Comparison of ENCODE assay signal across 26 mouse cellular contexts in the genomic region with DNA sequence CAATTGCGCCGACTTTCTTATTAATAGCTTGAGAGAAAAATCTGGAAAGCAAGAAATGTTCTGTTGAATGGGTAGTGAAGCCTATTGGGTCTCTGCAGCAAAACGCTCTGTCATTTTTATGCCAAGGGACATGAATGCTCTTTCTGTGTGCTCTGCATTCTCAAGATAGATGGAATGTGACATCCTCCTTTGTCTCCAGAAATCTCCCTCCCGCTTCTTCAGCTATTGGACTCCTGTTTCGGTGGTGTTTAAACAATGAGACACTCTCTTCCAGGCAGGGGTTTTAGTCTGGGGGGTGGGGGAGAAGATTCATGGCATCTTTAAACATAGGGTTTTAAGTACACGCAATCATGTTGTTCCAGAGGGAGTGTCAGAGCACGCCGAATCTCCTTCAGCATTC.
DNase-seq lines count a peak whose midpoint lies in the region; ATAC-seq lines count a peak whose summit lies in the region.
"Had no signal": no experiment of that assay in that cellular context is flagged by ENCODE, and none has a peak within 500 bp of the region (broad histone marks: within the 10 kb centered on the region; RNA-seq: fewer than 3 reads in every experiment).

No protein-coding gene starts in this region.

- H3K27me3 ChIP-seq in hindbrain, embryonic 11.5 days (ENCODE audit: control insufficient read depth, insufficient read depth, low read length): no peaks in the 10 kb centered on the region
- H3K27me3 ChIP-seq in hindbrain, embryonic 13.5 days: no peaks in the 10 kb centered on the region
- H3K27me3 ChIP-seq in midbrain, embryonic 14.5 days (ENCODE audit: control insufficient read depth, insufficient read depth, low read length): no peaks in the 10 kb centered on the region
- no peaks in the 10 kb centered on the region for H3K27me3 ChIP-seq in midbrain, embryonic 13.5 days
- H3K27me3 ChIP-seq: embryonic facial prominence, embryonic 13.5 days; kidney, embryonic 15.5 days; limb, embryonic 12.5 days; lung, embryonic 15.5 days had no signal

- WGBS in hindbrain, embryonic 11.5 days: 41% methylated on average over 8 of the region's 8 CpGs
- 27% methylated on average over 8 of the region's 8 CpGs for WGBS in hindbrain, embryonic 13.5 days
- 33% methylated on average over 8 of the region's 8 CpGs for WGBS in midbrain, embryonic 14.5 days
- WGBS in midbrain, embryonic 13.5 days: 45% methylated on average over 8 of the region's 8 CpGs

- no peaks in the 10 kb centered on the region for H3K9me3 ChIP-seq in hindbrain, embryonic 11.5 days (ENCODE audit: control insufficient read depth, low read length)
- H3K9me3 ChIP-seq in hindbrain, embryonic 13.5 days: no peaks in the 10 kb centered on the region
- H3K9me3 ChIP-seq in midbrain, embryonic 14.5 days (ENCODE audit: control insufficient read depth, low read length): no peaks in the 10 kb centered on the region
- H3K9me3 ChIP-seq in midbrain, embryonic 13.5 days: 0 out of 2 replicates have a peak, but pooled peaks cover 1% of the 10 kb centered on the region
- H3K9me3 ChIP-seq: kidney, embryonic 15.5 days; limb, embryonic 12.5 days; lung, embryonic 15.5 days had no signal

- H3K4me2 ChIP-seq in hindbrain, embryonic 11.5 days (replicated peaks; ENCODE audit: low read depth, low read length): no peak overlapping the region
- no peak overlapping the region for H3K4me2 ChIP-seq in hindbrain, embryonic 13.5 days
- H3K4me2 ChIP-seq in midbrain, embryonic 14.5 days (ENCODE audit: low read length): no peak overlapping the region
- H3K4me2 ChIP-seq in midbrain, embryonic 13.5 days (replicated peaks): no peak overlapping the region
- H3K4me2 ChIP-seq: embryonic facial prominence, embryonic 13.5 days; heart, embryonic 11.5 days; kidney, embryonic 15.5 days; limb, embryonic 12.5 days; liver, embryonic 11.5 days; lung, embryonic 15.5 days had no signal

- peak; percentile 26 for DNase-seq in hindbrain, embryonic 11.5 days (ENCODE audit: low spot score)
- DNase-seq in midbrain, embryonic 14.5 days: peak; percentile 26
- peak; percentile 34 for DNase-seq in embryo, embryonic 10.5 days (ENCODE audit: low spot score)
- DNase-seq in retina, embryonic 14.5 days (ENCODE audit: low spot score): peak; percentile 80
- no peak for DNase-seq in layer of hippocampus, postnatal 10 days (ENCODE audit: low spot score in 2 of 2)
- DNase-seq in cerebellum, postnatal 10 days: no peak
- DNase-seq: cerebellum, adult 11-12 months; cerebellum, adult 9-11 months; gastrocnemius, adult 2 months; gastrocnemius, postnatal 36 days; heart, adult 18-20 months; heart, postnatal 4 days; kidney, adult 18-20 months; kidney, postnatal 25 days had no signal

- H3K4me3 ChIP-seq in hindbrain, embryonic 11.5 days (ENCODE audit: low read depth, low read length): no peak overlapping the region
- H3K4me3 ChIP-seq in hindbrain, embryonic 13.5 days: no peak overlapping the region
- no peak overlapping the region for H3K4me3 ChIP-seq in midbrain, embryonic 14.5 days (replicated peaks; ENCODE audit: low read depth, low read length)
- H3K4me3 ChIP-seq in midbrain, embryonic 13.5 days (replicated peaks): no peak overlapping the region
- H3K4me3 ChIP-seq: embryonic facial prominence, embryonic 13.5 days; erythroblast, embryonic 14.5 days; gastrocnemius, adult 2 months; kidney, embryonic 15.5 days; left cerebral cortex, adult 2 months; limb, embryonic 12.5 days; lung, embryonic 15.5 days had no signal

- H3K4me1 ChIP-seq in hindbrain, embryonic 11.5 days (replicated peaks; ENCODE audit: control insufficient read depth, insufficient read depth, low read length): no peaks in the 10 kb centered on the region; the same call in 1 of the 2 replicates
- peaks cover 30% of the 10 kb centered on the region for H3K4me1 ChIP-seq in hindbrain, embryonic 13.5 days (replicated peaks)
- peaks cover 26% of the 10 kb centered on the region for H3K4me1 ChIP-seq in midbrain, embryonic 14.5 days (ENCODE audit: control insufficient read depth, insufficient read depth, low read length)
- H3K4me1 ChIP-seq in midbrain, embryonic 13.5 days (replicated peaks): peaks cover 41% of the 10 kb centered on the region
- H3K4me1 ChIP-seq: kidney, embryonic 15.5 days; lung, embryonic 15.5 days had no signal

- H3K36me3 ChIP-seq in hindbrain, embryonic 11.5 days (ENCODE audit: control insufficient read depth, insufficient read depth, low read length): no peaks in the 10 kb centered on the region
- H3K36me3 ChIP-seq in hindbrain, embryonic 13.5 days: no peaks in the 10 kb centered on the region
- H3K36me3 ChIP-seq in midbrain, embryonic 14.5 days (ENCODE audit: control insufficient read depth, insufficient read depth, low read length): no peaks in the 10 kb centered on the region
- H3K36me3 ChIP-seq in midbrain, embryonic 13.5 days: no peaks in the 10 kb centered on the region
- H3K36me3 ChIP-seq: embryonic facial prominence, embryonic 13.5 days; kidney, embryonic 15.5 days; limb, embryonic 12.5 days; lung, embryonic 15.5 days had no signal

- no peak overlapping the region for H3K9ac ChIP-seq in hindbrain, embryonic 11.5 days (ENCODE audit: low read depth, low read length)
- no peak overlapping the region for H3K9ac ChIP-seq in hindbrain, embryonic 13.5 days
- no peak overlapping the region for H3K9ac ChIP-seq in midbrain, embryonic 14.5 days (replicated peaks; ENCODE audit: low read length)
- no peak overlapping the region for H3K9ac ChIP-seq in midbrain, embryonic 13.5 days (replicated peaks)
- H3K9ac ChIP-seq: embryonic facial prominence, embryonic 13.5 days; kidney, embryonic 15.5 days; limb, embryonic 12.5 days; lung, embryonic 15.5 days had no signal

- no peak for ATAC-seq in hindbrain, embryonic 11.5 days (ENCODE audit: low FRiP score)
- ATAC-seq in hindbrain, embryonic 13.5 days (ENCODE audit: low FRiP score): no peak
- no peak for ATAC-seq in midbrain, embryonic 14.5 days (ENCODE audit: low FRiP score, low TSS enrichment)
- ATAC-seq in midbrain, embryonic 13.5 days: no peak
- ATAC-seq: CD4-positive, CD25-positive, alpha-beta regulatory T cell, adult 4 months; forebrain, embryonic 16.5 days had no signal

- H3K27ac ChIP-seq in hindbrain, embryonic 11.5 days (ENCODE audit: low read depth, low read length): no peak overlapping the region
- H3K27ac ChIP-seq in hindbrain, embryonic 13.5 days: no peak overlapping the region
- no peak overlapping the region for H3K27ac ChIP-seq in midbrain, embryonic 14.5 days (replicated peaks; ENCODE audit: low read depth, low read length)
- H3K27ac ChIP-seq in midbrain, embryonic 13.5 days: no peak overlapping the region
- H3K27ac ChIP-seq: embryonic facial prominence, embryonic 13.5 days; gastrocnemius, adult 2 months; kidney, embryonic 15.5 days; left cerebral cortex, adult 2 months; limb, embryonic 12.5 days; lung, embryonic 15.5 days had no signal

Comparison
In these comparisons a context has a peak if more than half of its experiments do, and no peak if none do; other contexts are left out.
1. DNase-seq: peak in hindbrain, embryonic 11.5 days (single experiment), midbrain, embryonic 14.5 days (single experiment), embryo, embryonic 10.5 days (single experiment) and retina, embryonic 14.5 days (single experiment); none in layer of hippocampus, postnatal 10 days (0 of 2) and cerebellum, postnatal 10 days (0 of 2).